Comparison of ENCODE assay signal across 16 mouse cellular contexts in the genomic region with DNA sequence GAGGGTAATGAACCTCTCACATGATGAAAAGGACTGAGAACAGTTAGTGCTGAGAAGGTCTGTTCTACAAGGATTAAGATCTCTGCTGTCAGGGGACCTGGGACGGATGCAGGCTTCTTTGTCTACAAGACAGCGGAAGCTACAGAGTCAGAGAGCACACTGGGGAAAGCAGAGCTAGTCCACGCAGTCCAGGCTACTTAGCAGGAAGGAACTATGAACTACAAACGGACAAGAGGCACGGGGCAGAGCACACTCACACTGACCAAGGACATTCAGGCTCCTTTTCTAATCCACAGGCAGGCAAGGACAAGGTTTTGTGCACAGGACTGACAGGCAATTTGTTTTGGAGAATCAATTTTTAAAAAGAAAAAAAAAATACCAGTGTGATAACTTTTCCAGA.
"Had no signal": no experiment of that assay in that cellular context is flagged by ENCODE, and none has a peak within 500 bp of the region (broad histone marks: within the 10 kb centered on the region; RNA-seq: fewer than 3 reads in every experiment).

No protein-coding gene starts in this region.

- DNase-seq: kidney, adult 2 months; kidney, postnatal 36 days; layer of hippocampus, adult 9-11 months; layer of hippocampus, postnatal 36 days; liver, embryonic 13.5 days; lung, adult 18-20 months; lung, postnatal 10 days; lung, postnatal 4 days; retina, postnatal 1 day; right cerebral cortex, postnatal 4 days; spleen, adult 18-20 months; thymus, adult 18-20 months; thymus, postnatal 25 days had no signal

- H3K9me3 ChIP-seq: limb, embryonic 15.5 days; liver, embryonic 13.5 days; midbrain, embryonic 13.5 days; neural tube, embryonic 13.5 days had no signal

- H3K4me2 ChIP-seq: limb, embryonic 15.5 days; liver, embryonic 13.5 days; midbrain, embryonic 13.5 days; neural tube, embryonic 13.5 days had no signal

- H3K9ac ChIP-seq: limb, embryonic 15.5 days; liver, embryonic 13.5 days; midbrain, embryonic 13.5 days; neural tube, embryonic 13.5 days had no signal

- H3K4me3 ChIP-seq: limb, embryonic 15.5 days; liver, embryonic 13.5 days; midbrain, embryonic 13.5 days; neural tube, embryonic 13.5 days had no signal

- H3K27me3 ChIP-seq: limb, embryonic 15.5 days; liver, embryonic 13.5 days; midbrain, embryonic 13.5 days; neural tube, embryonic 13.5 days had no signal

- H3K4me1 ChIP-seq: liver, embryonic 13.5 days had no signal

- ATAC-seq: midbrain, embryonic 13.5 days had no signal

- H3K36me3 ChIP-seq: limb, embryonic 15.5 days; liver, embryonic 13.5 days; neural tube, embryonic 13.5 days had no signal

- H3K27ac ChIP-seq: limb, embryonic 15.5 days; liver, embryonic 13.5 days; midbrain, embryonic 13.5 days; neural tube, embryonic 13.5 days had no signal
